Mouse (Mus musculus) erythroid progenitor cell, adult 5-6 weeks (primary cell): Measurements from ENCODE around the gene Gm7029. TPM values are rescaled to one million over a fixed set of nuclear protein-coding genes. Genes with fewer than 3 reads are reported as not detected.
A peak's percentile ranks its signal among the peaks of the same experiment; 100 is the strongest.

ENCODE experiments used
- ATAC-seq: replicated peaks from 2 replicates; pipeline ENCODE4 v1.8.0; 2016; ENCODE audit warnings: moderate number of reproducible peaks, mild to moderate bottlenecking, moderate TSS enrichment, inconsistent platforms; ENCODE audit not compliant: poor library complexity, low FRiP score, severe bottlenecking
- total RNA-seq, 2 experiments: library from RNA; stranded (forward) in 1 of 2; stranded (reverse) in 1 of 2; fragments of 150-400 nt in 1 of 2; fragments of 186-747, 209-891 nt in 1 of 2; gene quantifications; 2 replicates each; pipeline versions ENCODE4 v1.2.3 to v1.2.4; 2015 to 2017; ENCODE audit warnings: low replicate concordance in 2 of 2

Gm7029 gene
- total RNA-seq, 2 experiments from 2014 or later: not detected

GRCm38 (mm10) chr17:33910346-33911051 lies 36.9 kb downstream of the Gm7029 start:
- ATAC-seq: no peak

GRCm38 (mm10) chr17:33911052-33911812 lies 37.6 kb downstream of the Gm7029 start:
- no peak for ATAC-seq

DNA sequence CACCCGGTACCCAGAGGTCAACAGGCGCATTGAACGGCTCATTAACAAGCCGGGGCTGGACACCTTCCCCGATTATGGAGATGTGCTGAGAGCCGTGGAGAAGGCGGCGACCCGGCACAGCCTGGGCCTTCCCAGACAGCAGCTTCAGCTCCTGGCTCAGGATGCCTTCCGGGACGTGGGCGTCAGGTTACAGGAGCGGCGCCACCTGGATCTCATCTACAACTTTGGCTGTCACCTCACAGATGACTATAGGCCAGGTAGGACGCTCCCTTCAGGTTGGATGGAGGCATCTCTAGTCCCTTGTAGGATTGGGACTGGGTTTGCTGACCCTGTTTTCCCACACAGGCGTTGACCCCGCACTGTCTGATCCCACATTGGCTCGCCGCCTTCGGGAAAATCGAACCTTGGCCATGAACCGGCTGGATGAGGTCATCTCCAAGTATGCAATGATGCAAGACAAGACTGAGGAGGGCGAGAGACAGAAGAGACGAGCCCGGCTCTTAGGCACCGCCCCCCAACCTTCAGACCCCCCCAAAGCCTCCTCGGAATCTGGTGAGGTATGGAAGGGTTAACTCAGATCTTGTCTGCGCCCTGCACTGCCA lies 38.3 kb downstream of the Gm7029 start:
- no peak for ATAC-seq

- ATAC-seq: no peak
Observed at GRCm38 (mm10) chr17:33913264-33913663, 39.6 kb downstream of the Gm7029 start.

DNA sequence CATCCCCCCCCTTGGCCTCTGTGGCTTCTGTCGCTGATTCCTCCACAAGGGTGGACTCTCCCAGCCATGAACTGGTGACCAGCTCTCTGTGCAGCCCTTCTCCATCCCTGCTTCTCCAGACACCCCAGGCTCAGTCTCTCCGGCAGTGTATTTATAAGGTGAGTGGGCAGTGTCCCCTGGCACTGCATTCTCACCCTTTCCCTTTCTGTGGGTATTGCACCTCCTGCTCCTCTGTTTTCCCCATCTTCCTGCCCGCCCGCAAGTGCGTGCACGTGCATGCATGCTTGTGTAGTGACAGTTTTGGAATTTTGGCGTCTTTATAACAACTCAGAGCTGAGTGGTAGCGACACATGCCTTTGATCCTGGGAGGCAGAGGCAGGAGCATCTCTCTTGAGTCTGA lies 40.3 kb downstream of the Gm7029 start:
- ATAC-seq: no peak

GRCm38 (mm10) chr17:33914969-33915391 lies 41.3 kb downstream of the Gm7029 start:
- ATAC-seq: no peak

DNA sequence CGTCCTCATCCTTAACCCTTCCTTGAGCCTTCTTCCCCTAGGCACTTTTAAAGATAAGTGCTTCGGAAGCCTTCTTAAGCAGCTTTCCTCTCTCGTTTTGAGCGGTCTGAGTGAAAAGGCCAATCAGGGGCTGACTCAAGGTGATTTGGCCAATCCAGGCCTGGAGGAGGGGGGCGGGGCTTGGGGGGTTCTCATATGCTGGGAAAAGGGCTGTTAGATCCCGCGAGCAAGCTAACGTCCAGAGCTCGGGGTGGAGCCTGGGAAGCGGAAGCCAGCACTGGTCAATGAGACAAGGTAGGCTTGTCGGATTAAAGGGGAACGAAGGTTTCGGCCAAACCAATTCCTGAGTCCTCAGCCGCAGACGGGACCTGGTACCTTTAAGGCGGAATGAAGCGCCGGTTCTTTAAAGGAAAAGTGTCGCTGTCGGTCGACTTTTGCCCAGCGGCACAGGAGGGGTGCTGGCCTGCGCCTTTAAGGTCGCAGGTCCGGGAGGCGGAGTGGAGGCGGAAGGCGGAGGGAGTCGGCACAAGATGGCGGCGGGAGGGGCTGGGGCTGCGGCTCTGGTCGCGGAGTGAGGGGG lies 42.1 kb downstream of the Gm7029 start, which contains the start of the genes Tapbp and Zbtb22:
Gene Tapbp (plus strand): TSS at position 229 of the 580 bp plus-strand sequence.
Gene Zbtb22 (plus strand): TSS at position 234 of the 580 bp plus-strand sequence.
- ATAC-seq: peak; percentile 68

GRCm38 (mm10) chr17:33916294-33916693 lies 42.7 kb downstream of the Gm7029 start:
- ATAC-seq: no peak

GRCm38 (mm10) chr17:33916847-33917655 lies 43.4 kb downstream of the Gm7029 start:
- ATAC-seq: no peak

DNA sequence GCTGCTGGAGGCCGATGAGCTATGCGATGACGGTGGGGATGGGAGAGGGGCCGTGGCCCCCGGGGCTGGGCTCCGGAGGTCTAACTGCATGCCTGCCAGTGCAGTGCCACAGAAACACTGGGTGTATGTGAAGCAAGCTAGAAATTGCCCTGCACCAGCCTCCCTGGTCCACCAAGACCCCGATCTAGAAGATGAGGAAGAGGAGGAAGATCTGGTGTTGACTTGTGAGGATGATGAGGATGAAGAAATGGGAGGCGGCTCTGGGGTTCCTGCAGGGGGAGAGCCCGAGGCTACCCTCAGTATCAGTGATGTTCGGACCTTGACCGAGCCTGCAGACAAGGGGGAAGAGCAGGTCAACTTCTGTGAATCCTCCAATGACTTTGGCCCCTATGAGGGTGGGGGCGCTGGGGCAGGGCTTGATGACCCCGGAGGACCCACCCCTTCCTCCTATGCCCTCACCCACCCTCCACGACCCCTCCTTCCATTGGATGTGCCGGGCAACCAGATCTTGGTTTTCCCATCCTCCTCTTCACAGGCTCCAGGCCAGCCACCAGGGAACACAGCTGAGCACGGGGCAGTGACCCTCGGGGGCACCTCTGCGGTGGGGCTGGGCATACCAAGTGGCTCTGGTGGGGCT lies 44.1 kb downstream of the Gm7029 start:
- no peak for ATAC-seq

DNA sequence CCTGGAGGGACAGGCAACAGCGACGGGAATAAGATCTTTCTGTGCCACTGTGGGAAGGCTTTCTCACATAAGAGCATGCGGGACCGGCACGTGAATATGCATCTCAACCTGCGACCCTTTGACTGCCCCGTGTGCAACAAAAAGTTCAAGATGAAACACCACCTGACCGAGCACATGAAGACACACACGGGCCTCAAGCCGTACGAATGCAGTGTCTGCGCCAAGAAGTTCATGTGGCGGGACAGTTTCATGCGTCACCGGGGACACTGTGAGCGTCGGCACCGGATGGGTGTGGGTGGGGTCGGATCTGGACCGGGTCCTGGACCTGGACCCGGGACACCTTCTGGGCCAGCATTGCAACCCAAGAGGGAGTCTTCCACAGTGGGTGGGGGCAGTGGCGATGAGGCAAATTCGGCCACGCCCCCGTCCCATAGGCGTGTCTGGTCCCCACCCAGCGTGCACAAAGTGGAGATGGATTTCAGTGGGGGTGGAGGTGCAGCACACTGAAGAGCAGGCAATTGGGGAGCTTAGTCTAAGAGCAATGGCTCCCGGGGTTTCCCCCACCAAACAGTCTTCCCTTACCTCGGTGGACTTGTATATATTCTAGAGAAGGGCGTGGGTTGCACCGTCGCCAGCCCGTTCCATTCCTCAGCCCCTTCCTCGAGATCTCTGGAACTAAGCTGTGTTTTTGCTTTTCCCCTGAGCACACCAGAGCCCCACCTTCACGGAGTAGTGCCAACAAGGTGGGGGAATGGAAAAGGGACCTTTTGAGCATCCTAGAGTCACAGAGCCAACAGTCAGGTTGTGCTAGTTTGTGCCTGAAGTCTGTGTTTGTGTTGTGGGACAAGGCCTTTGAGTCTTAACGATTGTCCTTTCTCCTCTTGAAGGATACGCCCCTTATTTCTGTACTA lies 44.9 kb downstream of the Gm7029 start:
- peak; percentile 6; the same call in 1 of the 2 replicates for ATAC-seq

DNA sequence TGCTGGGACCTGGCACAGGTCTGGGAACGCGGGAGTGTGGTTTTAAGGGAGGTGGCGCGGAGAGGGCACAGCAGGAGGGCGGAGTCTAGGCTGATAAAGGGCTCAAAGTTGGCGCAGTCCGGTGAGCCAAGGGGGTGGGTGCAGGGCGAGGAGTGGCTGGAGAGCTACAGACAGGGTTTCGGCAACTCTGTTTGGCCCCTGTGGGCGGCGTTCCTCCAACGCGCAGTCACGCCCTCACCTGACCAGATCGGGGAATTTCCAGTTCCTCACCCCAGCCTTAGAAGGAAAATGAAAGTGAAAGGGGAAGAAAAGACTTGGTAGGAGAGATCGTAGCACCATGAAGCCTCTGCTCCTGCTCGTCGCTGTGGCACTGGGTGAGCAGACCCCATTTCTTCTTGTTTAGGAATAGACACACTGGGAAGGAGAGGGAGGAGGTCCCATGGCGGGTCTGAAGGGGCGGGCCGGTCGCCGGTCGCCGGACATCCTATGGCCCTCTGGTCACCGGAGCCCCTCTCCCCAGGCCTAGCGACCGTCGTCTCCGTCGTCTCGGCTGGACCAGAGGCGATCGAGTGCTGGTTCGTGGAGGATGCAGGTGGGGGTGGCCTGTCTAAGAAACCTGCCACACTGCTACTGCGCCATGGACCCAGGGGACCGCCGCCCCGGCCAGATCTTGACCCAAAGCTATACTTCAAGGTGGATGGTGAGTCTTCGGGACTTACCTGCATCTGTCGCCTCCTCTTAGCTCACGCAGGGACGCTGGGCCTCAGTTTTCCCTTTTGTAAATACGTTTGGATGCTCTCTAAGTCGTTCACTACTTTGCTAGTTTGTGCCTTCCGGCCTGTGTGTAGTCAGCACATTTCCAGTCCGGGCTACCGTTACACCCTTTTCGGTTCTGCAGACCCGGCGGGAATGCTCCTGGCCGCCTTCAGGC lies 46.0 kb downstream of the Gm7029 start:
- peak; percentile 73 for ATAC-seq

GRCm38 (mm10) chr17:33920282-33921097 lies 46.9 kb downstream of the Gm7029 start:
- peak; percentile 57 for ATAC-seq

GRCm38 (mm10) chr17:33921361-33921760 lies 47.7 kb downstream of the Gm7029 start:
- no peak for ATAC-seq
